Mouse (Mus musculus) testis, adult 2 months (tissue): ENCODE results near the gene Kdelr3. TPM values are rescaled to one million over a fixed set of nuclear protein-coding genes. Genes with fewer than 3 reads are reported as not detected.

Source experiments
- H3K27ac ChIP-seq: fragments of 200-500 bp; 2 replicates; pipeline ENCODE4 v1.5.1; 2012; ENCODE audit warnings: low read depth, low read length; ENCODE audit not compliant: control insufficient read depth, insufficient read depth
- H3K27me3 ChIP-seq: fragments of 200-500 bp; 2 replicates; pipeline ENCODE4 v1.6.1; 2012; ENCODE audit warnings: mild to moderate bottlenecking, low read length, moderate library complexity; ENCODE audit not compliant: control insufficient read depth, insufficient read depth
- H3K36me3 ChIP-seq: fragments of 200-500 bp; 2 replicates; pipeline ENCODE4 v1.6.1; 2012; ENCODE audit warnings: mild to moderate bottlenecking, low read length; ENCODE audit not compliant: control insufficient read depth, insufficient read depth
- H3K4me1 ChIP-seq: fragments of 200-500 bp; 2 replicates; pipeline ENCODE4 v1.6.1; 2012; ENCODE audit warnings: low read length; ENCODE audit not compliant: control insufficient read depth, insufficient read depth
- H3K4me3 ChIP-seq: fragments of 200-500 bp; 2 replicates; pipeline ENCODE4 v1.5.1; 2012; ENCODE audit warnings: low read depth, mild to moderate bottlenecking, low read length, moderate library complexity, mixed read lengths; ENCODE audit not compliant: control insufficient read depth
- CTCF ChIP-seq: fragments of 200-500 bp; IDR thresholded peaks from 2 replicates; pipeline ENCODE4 v1.5.1; 2012; ENCODE audit warnings: low read depth, mild to moderate bottlenecking, inconsistent platforms, low read length, moderate library complexity; ENCODE audit not compliant: control insufficient read depth, insufficient read depth, insufficient replicate concordance
- POLR2A ChIP-seq: fragments of 200-500 bp; IDR thresholded peaks from 2 replicates; pipeline ENCODE4 v1.6.1; 2012; ENCODE audit warnings: low read depth, mild to moderate bottlenecking, inconsistent platforms, low read length, moderate library complexity; ENCODE audit not compliant: control insufficient read depth
- polyA plus RNA-seq: library from polyadenylated mRNA; depleted of rRNA; stranded (reverse); fragments of >200 nt; gene quantifications from 2 replicates; pipeline ENCODE4 v1.2.3, GENCODE M21; 2012; rRNA removed

The Kdelr3 gene
- polyA plus RNA-seq, 1 experiment = 2.3 TPM

DNA sequence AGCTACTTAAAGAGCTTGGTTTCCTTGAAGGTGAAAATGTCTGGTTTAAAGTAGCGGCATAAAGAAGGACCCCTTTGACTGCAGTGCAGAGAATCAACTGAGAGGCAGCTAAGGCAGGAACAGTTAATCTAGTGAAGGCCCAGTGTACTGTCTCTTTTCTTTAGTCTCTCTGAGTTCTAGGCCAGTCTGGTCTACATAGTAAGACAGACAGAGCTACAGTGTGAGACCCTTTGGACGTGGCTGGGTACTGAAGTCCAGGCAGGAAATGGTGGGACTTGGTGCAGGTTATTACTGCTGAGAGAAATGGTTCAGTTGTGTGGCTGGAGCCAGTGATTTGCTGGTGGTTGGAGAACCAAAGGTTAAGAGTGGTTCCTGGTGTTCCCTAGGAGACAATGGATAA is 32.0 kb downstream of the Kdelr3 start:
- Histone ChIP-seq H3K27me3 (no peaks in the 10 kb centered on the region), H3K27ac (no peak overlapping the region), H3K36me3 (no peaks in the 10 kb centered on the region; the same call in 1 of the 2 replicates), H3K4me3 (peak overlapping the region; percentile 86), H3K4me1 (peaks cover 6% of the 10 kb centered on the region)
- no peak for TF ChIP-seq CTCF
- no peak for TF ChIP-seq POLR2A

DNA sequence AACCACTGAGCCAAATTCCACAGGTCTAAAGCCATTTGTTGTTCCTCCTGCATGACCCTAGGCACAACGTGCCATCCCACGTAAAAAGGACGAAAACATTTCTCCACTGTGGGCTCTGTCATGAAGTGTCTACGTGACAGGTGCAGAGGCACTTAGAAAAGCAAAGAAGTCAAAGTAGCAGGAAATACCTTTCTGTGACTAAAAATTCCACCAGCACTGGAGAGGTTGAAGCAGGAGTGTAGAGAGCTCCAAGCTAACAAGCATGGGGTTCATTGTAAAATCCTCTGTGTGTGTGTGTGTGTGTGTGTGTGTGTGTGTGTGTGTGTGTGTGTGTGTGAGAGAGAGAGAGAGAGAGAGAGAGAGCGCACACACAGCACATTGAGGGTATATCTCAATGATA is 36.4 kb downstream of the Kdelr3 start:
- no peaks in the 10 kb centered on the region for H3K36me3 ChIP-seq
- TF ChIP-seq CTCF (no peak), POLR2A (no peak)
- no peaks in the 10 kb centered on the region for H3K27me3 ChIP-seq
- peaks cover under 1% of the 10 kb centered on the region; the same call in 1 of the 2 replicates for H3K4me1 ChIP-seq
- no peak overlapping the region for H3K27ac ChIP-seq
- H3K4me3 ChIP-seq = no peak overlapping the region

DNA sequence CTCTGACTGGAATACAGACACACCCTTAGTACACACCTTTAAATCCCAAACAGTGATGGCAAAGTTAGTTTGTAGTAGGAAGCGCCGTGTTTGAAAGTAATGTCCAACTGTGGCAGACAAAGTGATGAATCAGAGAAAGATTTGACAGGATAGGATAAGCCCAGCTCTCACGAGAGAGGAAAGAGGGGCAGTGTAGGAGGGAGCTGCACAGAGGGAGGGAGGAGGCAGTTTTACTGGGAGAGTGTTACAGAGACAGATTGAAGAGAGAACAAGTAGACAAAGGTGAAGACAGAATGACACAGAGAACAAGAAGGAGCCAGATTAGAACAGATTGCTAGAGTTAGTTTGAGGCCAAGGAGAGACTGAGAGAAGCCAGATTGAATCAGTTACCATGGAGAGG is 43.4 kb downstream of the Kdelr3 start:
- Histone ChIP-seq H3K27me3 (no peaks in the 10 kb centered on the region), H3K4me3 (no peak overlapping the region), H3K36me3 (no peaks in the 10 kb centered on the region), H3K4me1 (no peaks in the 10 kb centered on the region), H3K27ac (no peak overlapping the region)
- no peak for TF ChIP-seq CTCF
- TF ChIP-seq POLR2A = no peak

DNA sequence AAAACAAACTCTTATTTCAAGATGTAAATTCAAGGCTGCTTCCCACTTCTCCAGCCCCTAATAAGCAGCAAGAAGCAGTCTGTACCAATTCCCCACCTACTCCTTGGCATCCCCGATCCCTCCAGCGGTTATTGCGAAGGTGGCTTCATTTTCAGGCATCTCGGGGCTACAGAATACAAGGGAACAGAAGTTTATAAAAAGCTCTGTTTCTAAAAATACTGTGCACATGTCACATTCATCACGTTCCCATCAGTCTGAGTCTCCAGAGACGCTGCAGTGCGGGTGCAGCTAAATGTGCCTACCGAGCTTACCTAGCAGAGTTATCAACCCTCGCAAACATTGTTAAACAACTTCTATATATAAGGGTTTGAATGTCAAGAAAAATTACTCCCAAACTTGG is 46.2 kb downstream of the Kdelr3 start:
- Histone ChIP-seq H3K4me1 (no peaks in the 10 kb centered on the region), H3K36me3 (no peaks in the 10 kb centered on the region), H3K27me3 (no peaks in the 10 kb centered on the region), H3K27ac (no peak overlapping the region), H3K4me3 (no peak overlapping the region)
- TF ChIP-seq POLR2A (no peak), CTCF (no peak)

DNA sequence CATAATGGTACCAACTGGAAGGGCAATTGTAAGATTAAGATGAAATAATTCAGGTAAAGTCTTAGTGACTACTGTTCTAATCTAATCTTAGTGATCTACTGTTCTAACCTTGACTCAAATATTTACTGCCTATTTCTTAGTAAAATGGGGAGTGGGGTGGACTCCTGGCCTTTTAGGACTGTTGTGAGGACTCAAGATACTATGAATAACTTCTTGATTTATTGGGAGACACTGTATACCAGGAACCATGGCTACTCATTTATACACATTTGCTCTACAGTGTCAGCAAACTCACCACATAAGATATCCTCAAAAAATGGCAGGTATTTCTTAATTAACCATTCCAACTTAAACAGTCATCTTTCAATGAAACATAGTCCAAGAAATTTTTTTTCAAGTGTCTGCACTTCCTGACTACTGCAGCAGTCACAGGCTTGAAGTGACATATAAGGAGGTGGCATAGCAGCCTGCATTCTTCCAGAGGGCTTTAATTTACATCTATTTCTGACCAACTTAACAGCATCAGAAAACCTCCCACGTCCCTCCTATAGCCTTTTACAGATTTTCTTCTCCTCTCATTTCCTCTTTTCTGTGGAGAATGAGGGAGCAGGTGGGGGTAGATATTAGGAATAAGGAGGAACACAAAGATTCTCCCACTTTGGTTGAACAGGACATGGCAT is 59.5 kb downstream of the Kdelr3 start:
- no peak for TF ChIP-seq CTCF
- TF ChIP-seq POLR2A = no peak
- H3K27ac ChIP-seq = no peak overlapping the region
- no peaks in the 10 kb centered on the region for H3K27me3 ChIP-seq
- H3K4me3 ChIP-seq = no peak overlapping the region
- no peaks in the 10 kb centered on the region for H3K4me1 ChIP-seq
- H3K36me3 ChIP-seq = no peaks in the 10 kb centered on the region

DNA sequence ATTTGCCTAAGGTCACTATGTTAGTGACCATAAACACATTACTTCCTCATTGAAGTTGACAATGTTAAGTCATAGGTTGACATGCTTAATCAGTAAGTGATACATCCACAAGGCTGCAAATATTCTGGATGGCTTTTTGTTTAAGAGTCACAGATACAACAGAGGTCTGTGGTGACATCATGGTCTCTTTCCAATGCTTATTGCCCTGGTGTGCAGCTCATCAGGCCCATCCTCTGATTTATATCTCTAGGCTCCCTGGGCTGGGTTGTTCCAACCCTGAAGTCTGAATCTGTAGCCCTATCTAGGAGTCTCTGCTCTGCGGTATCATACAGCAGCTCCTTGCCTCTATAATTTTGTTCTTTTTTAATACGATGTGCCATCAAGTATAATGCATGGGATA is 60.7 kb downstream of the Kdelr3 start:
- no peaks in the 10 kb centered on the region for H3K27me3 ChIP-seq
- no peak overlapping the region for H3K4me3 ChIP-seq
- no peaks in the 10 kb centered on the region for H3K36me3 ChIP-seq
- TF ChIP-seq POLR2A (no peak), CTCF (no peak)
- H3K4me1 ChIP-seq = no peaks in the 10 kb centered on the region
- no peak overlapping the region for H3K27ac ChIP-seq

Other genes with a start within 250 kb of the Kdelr3 start
- 0.67 and 0.94 TPM in 2 replicates for gene Baiap2l2, start 230.9 kb upstream of the Kdelr3 start, polyA plus RNA-seq
- 303 and 357 TPM in 2 replicates for gene Pla2g6, start 188.0 kb upstream of the Kdelr3 start, polyA plus RNA-seq
- 0.77 and 1.1 TPM in 2 replicates for gene Maff, start 169.8 kb upstream of the Kdelr3 start, polyA plus RNA-seq
- 9.7 and 11.8 TPM in 2 replicates for gene Tmem184b, start 112.8 kb upstream of the Kdelr3 start, polyA plus RNA-seq
- gene Csnk1e, start 60.8 kb upstream of the Kdelr3 start, polyA plus RNA-seq = 5.5 and 6.7 TPM in 2 replicates
- gene Kcnj4, start 11.2 kb upstream of the Kdelr3 start, polyA plus RNA-seq = 0.58 and 0.78 TPM in 2 replicates
- 159 and 193 TPM in 2 replicates for gene Ddx17, start 30.3 kb downstream of the Kdelr3 start, polyA plus RNA-seq
- gene Dmc1, start 88.7 kb downstream of the Kdelr3 start, polyA plus RNA-seq = 7.0 and 8.6 TPM in 2 replicates
- gene Fam227a, start 142.5 kb downstream of the Kdelr3 start, polyA plus RNA-seq = 20.0 and 20.4 TPM in 2 replicates
- gene Cby1, start 142.8 kb downstream of the Kdelr3 start, polyA plus RNA-seq = 57.1 and 58.1 TPM in 2 replicates
- gene Tomm22, start 154.4 kb downstream of the Kdelr3 start, polyA plus RNA-seq = 301 and 361 TPM in 2 replicates
- 22.6 and 24.9 TPM in 2 replicates for gene Josd1, start 171.5 kb downstream of the Kdelr3 start, polyA plus RNA-seq
- gene Gtpbp1, start 174.4 kb downstream of the Kdelr3 start, polyA plus RNA-seq = 38.8 and 42.7 TPM in 2 replicates
- gene Sun2, start 226.1 kb downstream of the Kdelr3 start, polyA plus RNA-seq = 16.7 and 19.5 TPM in 2 replicates